Mouse (Mus musculus) v-Abl transformed pro-B cells (cell line): ENCODE data around the gene Gm32742.

Experiments
- in situ Hi-C, 2 experiments: fragments of 400-800 bp; cut with MboI; formaldehyde crosslinking; loops; one replicate each; pipeline ENCODE4 v1.15.1; 2025; ENCODE audit not compliant: unreplicated experiment in 2 of 2

The Gm32742 gene

DNA sequence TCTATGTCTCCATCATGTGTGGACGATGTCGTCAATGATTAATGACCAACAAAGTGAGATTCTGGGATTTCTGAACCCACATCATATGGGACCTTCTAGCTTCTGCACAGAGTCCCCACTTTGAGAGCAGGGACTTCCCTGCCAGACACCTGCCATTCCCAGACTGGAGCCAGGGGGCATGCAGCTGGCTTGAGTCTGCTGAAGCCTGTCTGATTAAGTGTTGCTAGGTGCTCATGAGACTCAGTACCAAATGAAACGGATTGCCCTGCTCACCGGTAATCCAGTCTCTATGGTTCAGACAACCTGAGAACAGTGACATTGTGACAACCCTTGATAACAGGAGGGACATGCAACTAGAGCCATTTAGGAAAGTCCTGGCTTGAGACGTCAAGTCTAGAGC lies 1.3 kb downstream of the Gm32742 start:
- in situ Hi-C loops, result loop anchor here (5.0 to 25.0 kb wide), 2 partner anchors 128 to 923 kb away; no protein-coding TSS in a partner anchor

- in situ Hi-C loops, result loop anchor here (5.0 to 25.0 kb wide), 2 partner anchors 130 to 925 kb away; no protein-coding TSS in a partner anchor
Measured at GRCm38 (mm10) chr9:51161771-51162388, 3.4 kb downstream of the Gm32742 start.

- in situ Hi-C loops, result loop anchor here (5.0 to 25.0 kb wide), 4 partner anchors 307 to 1657 kb away; partner anchors contain the start of gene Ppp2r1b (in 1 of the 2)
Measured at GRCm38 (mm10) chr9:51152079-51152752, 13.1 kb downstream of the Gm32742 start.

DNA sequence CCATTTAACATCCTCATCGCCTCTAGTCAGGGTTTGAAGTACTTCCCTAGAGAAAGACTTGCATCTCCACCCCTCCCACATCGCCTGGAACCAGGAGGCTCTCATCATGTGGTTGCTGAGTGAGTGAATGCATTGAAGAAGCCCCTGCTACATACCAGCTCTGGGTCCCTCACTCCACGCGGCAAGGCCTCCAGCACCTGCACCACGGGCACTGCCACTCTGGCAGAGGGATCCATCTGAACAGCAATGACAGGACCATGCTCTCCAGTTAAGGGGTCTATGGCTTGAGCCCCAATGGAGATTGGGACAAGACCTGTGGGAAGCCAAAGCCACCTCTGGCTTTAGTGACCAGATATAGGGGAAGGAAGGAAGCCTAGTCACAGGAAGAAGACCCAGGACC lies 18.0 kb downstream of the Gm32742 start:
- in situ Hi-C loops, result loop anchor here (10.0 to 25.0 kb wide), 2 partner anchors 692 to 1140 kb away; no protein-coding TSS in a partner anchor

DNA sequence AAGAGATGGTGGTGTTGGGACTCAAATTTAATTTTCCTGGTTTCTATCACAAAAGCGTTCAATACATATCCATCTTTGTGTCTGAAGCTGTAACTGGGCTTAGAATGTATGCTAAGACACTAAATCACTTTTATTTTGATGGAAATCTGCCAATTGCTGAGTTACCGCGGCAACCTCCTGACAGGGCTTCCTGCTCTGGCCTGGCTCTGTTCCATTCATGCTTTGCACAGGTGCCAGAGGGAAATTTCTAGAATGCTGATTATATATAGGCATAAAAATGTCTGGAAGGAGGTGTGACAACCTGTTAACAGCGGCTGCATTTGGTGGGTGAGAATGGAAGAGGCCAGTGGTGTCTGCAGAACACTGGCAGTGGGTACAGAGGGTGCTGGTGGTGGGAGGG lies 18.8 kb downstream of the Gm32742 start:
- in situ Hi-C loops, result loop anchor here (10.0 to 25.0 kb wide), 2 partner anchors 692 to 1141 kb away; no protein-coding TSS in a partner anchor

DNA sequence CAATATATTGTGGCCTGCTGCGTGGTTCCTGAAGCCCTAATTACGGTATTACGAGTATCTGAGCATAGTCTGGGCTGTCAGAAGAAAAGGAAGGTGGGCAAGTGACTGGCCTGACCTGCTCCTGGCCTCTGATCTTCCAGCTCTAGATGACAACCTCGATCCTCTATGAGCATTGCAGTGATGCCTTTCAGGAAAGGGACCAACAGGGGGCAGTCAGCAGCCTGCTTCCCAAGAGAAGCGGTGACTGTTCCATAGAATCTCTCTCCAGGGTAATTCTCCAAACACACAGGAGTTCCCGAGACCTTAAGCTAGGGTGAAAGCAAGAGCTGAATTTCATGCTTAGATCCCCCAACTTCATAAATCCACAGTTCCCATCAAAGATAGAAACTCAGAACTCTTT lies 21.1 kb downstream of the Gm32742 start:
- in situ Hi-C loops, result loop anchor here (5.0 to 25.0 kb wide), 3 partner anchors 342 to 1143 kb away; no protein-coding TSS in a partner anchor

DNA sequence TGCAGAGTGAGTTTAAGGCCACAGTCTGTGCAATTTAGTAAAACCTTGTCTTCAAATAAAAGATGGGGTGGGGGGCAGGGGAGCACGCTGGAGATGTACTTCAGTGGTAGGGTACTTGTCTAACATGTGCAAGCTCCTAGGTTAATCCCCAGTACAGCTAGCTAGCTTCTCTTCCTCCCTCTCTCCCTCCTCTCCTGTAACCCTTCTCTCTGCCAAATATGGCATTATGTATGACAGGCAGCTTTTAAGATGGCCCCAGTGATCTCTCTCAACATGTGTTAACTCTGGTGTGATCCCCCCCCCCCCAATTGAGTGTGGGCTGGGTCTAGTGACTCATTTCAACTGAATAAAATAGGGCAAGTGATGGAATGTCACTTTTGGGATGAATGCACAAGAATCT lies 21.9 kb downstream of the Gm32742 start:
- in situ Hi-C loops, result loop anchor here (5.0 to 25.0 kb wide), 3 partner anchors 341 to 1144 kb away; no protein-coding TSS in a partner anchor

DNA sequence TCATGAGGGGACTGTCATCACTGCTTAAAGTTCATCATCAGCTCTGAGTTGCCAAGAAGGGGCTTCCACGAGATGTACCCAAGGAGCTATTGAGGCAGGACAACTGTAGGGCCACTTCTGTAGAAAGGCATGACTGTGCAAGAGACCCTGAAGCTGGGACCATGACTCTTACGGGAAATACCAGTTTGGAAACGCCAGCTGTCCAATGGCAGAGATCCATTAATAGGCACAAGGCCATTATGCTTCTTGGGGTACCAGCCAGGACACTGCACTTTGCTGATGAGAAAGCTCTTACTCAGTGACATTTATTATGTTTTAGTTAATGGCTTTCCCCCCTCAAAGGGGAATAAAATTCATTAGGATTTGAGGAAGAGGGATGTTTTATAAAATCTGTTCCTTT lies 24.6 kb downstream of the Gm32742 start:
- in situ Hi-C loops, result loop anchor here (5.0 to 25.0 kb wide), 3 partner anchors 338 to 1147 kb away; no protein-coding TSS in a partner anchor

GRCm38 (mm10) chr9:51139401-51139800 lies 25.9 kb downstream of the Gm32742 start:
- in situ Hi-C loops, result loop anchor here in 1 of 2 experiments (5.0 to 25.0 kb wide), 4 partner anchors 115 to 1148 kb away; no protein-coding TSS in a partner anchor

DNA sequence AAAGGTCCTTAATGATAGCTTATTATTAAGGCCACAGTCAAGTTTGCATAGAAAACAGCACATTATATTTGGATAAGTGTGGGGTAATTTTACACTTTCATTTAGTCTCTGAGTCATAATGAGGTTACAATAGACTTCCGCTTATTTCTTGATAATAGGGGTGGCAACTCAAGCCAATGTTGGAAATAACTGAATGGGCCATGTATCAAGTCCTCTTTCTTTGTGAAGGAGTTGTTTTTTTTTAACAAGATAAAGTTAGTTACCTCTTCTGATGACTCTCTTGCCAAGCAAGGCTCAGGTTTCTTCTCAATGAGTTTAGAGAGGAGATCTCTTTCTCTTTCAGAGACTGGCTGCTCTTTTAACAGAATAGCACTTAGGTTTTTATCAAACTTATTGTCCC lies 27.0 kb downstream of the Gm32742 start:
- in situ Hi-C loops, result loop anchor here in 1 of 2 experiments (5.0 to 25.0 kb wide), 4 partner anchors 114 to 1149 kb away; no protein-coding TSS in a partner anchor

DNA sequence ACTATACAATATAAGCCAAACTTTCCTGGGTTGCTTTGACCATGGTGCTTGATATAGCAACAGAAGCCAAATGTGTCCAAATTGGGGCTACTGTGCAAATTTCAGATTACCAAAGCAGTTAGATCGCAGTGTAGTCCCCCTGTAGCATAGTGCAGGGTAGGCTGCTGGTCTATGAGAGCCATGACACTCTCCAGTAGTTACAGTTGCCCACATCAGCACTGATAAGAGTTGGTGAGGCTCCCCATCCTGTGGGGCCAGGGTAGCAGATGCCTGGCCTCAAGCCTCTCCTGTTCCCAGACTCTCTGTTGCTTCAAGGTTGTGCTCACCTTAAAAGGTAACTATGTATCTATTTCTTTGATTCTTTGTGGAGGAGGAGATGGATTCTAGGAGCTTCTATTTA lies 27.5 kb downstream of the Gm32742 start:
- in situ Hi-C loops, result loop anchor here in 1 of 2 experiments (5.0 to 25.0 kb wide), 4 partner anchors 113 to 1149 kb away; no protein-coding TSS in a partner anchor

DNA sequence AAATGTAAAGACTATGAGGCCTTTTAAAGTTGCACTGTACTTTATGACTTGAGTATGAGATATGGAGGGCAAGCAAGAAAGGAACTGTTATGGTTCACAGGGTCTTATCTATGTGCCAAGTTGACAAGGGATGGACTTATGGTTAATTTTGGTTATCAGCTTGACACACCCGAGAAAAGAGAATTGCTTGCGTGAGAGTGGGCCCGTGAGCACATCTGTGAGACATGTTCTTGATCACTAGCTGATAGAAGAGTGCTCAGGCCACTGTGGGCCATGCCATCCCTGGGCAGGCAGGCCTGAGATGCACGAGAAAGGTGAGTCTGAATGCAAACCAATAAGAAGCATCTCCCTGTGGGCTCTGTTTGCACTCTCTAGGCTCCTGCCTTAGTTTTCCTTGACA lies 27.9 kb downstream of the Gm32742 start:
- in situ Hi-C loops, result loop anchor here in 1 of 2 experiments (5.0 to 25.0 kb wide), 4 partner anchors 113 to 1150 kb away; no protein-coding TSS in a partner anchor

DNA sequence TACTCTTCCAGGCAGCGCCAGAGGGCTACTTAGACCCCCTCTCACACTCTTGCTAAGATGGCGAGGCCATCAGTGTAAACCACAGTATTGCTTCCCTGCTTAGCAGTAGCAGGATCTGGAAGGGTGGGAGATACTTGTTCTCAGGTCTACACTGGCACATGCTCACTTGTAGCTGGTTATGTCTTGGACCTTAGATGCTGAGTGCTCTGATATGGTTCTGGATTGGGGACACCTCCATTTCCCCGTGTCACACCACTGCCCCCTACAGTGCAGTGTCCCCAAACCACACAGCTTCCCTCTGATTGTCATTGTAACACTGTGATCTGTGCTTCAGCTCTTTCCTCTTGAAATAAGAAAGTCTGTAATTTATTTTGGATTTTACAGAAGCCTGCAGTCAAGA lies 28.3 kb downstream of the Gm32742 start:
- in situ Hi-C loops, result loop anchor here in 1 of 2 experiments (5.0 to 25.0 kb wide), 4 partner anchors 112 to 1150 kb away; no protein-coding TSS in a partner anchor

DNA sequence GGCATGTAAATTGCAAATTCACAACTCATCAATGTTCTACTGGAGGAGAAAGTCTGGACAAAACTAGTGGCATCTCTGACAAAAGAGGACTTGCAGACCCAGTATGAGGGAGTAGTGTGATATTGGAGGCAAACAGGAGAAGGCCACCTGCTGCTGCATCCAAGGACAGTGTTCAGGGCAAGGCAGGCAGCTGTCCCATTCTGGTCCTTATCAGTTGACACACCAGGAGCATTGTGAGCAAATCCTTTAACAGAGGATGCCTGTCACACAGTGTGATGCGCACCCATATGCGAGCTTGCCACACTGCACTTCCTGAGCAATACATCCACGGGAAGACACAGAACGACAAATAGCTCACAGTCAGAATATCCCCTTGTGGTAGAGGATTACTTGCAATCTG lies 50.5 kb downstream of the Gm32742 start:
- in situ Hi-C loops, result no loop called here

DNA sequence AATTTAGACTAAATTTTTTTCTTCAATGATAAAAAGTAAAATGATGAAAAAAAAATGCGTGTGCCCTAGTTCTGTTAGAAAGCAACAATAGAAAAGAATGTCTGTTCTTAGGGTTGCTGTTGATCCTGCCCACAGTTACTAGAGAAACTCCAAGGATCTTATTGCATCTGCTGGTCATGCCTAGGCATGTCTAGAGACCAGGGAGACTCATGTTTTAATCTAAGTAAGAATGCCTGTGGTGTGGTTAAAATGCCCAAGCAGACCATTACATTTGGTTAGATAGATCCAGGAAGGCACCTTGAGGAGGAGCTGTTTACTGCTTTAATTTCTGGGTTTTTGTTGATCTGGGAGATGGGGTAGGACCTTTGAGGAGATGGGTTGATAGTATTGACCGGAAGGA lies 59.6 kb downstream of the Gm32742 start:
- in situ Hi-C loops, result no loop called here

GRCm38 (mm10) chr9:51103808-51104514 lies 61.4 kb downstream of the Gm32742 start:
- in situ Hi-C loops, result no loop called here

GRCm38 (mm10) chr9:51102963-51103807 lies 62.1 kb downstream of the Gm32742 start:
- in situ Hi-C loops, result no loop called here

- in situ Hi-C loops, result no loop called here
Measured at GRCm38 (mm10) chr9:51101756-51102425, 63.4 kb downstream of the Gm32742 start, which contains the start of gene 4833427G06Rik. Gene 4833427G06Rik, minus strand, starts transcription at chr9:51102078.

DNA sequence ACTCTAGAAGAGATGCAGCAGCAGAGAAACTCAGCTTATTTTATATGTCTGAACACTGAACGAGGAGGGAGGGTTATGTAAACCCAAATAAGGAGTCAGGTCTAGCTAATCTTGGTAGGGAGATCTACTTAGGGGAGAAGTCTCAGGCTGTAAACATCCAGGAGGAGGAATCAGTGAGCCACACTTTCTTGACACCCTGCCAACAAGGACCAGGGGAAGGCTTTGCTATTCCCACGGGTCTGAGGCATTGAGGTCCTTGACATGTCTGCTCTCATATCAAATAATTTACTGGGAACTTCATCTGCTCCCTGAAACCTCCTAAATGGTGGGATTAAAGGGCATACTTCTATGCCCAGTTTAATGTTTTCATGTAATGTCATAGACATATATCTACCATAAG lies 69.0 kb downstream of the Gm32742 start:
- in situ Hi-C loops, result no loop called here
